Mouse (Mus musculus): ENCODE measurements around the gene Tmprss9.

The Tmprss9 gene

DNA sequence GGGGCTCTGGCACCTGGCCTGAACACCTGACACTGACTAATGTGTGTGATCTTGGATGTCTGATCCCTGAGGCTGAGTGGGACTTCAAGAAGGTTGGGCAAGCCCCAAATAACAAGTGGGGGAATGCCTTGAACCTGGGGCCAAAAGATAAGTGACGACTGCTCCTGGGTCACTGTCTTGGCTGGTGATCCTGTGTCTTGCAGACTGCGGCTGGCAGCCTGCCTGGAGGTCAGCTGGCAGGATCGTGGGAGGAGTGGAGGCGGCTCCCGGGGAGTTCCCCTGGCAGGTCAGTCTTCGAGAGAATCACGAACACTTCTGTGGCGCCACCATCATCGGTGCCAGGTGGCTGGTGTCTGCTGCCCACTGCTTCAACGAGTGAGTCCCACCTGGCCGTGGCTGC is 15.5 kb downstream of the Tmprss9 start:
- no peak for DNase-seq (ENCODE audit: inconsistent ontology term)

DNA sequence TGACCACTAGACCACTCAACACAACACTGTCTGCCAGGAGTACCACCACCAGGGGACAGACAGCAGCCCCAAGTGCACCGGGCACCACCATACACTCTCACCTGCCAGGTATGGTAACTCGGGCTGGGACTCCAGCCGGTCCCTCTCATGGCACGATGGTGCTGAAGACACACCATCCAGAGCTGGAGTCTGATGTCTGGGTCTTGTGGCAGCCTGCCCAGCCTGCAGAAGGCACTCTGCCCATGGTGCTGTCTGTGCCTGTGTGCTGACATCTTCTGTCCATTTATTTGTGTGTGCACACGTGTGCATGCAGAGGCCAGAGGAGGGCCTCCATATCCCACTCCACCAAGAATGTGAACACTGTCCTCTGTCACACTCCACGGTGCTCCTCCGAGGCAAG is 23.5 kb downstream of the Tmprss9 start:
- DNase-seq (ENCODE audit: inconsistent ontology term): no peak

DNA sequence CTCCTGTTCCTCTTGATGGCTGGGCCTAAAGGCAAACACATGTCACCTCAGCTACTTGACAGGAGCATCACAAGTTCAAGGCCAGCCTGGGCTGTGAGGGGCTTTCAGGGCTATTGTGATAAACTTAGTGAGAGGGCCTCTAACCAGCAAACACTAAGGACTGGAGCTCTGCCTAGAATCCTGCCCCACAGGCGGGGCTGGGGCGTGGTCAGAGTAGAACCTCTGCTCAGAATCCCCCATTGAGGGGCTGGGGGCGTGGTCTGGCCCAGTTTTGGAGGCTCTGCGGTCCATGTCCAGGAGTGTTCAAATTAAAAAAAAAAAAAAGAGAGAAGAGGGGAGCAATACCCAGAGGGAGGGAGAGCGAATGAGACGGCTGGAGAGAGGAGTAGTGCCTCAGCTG is 24.0 kb downstream of the Tmprss9 start:
- DNase-seq (ENCODE audit: inconsistent ontology term): no peak

DNA sequence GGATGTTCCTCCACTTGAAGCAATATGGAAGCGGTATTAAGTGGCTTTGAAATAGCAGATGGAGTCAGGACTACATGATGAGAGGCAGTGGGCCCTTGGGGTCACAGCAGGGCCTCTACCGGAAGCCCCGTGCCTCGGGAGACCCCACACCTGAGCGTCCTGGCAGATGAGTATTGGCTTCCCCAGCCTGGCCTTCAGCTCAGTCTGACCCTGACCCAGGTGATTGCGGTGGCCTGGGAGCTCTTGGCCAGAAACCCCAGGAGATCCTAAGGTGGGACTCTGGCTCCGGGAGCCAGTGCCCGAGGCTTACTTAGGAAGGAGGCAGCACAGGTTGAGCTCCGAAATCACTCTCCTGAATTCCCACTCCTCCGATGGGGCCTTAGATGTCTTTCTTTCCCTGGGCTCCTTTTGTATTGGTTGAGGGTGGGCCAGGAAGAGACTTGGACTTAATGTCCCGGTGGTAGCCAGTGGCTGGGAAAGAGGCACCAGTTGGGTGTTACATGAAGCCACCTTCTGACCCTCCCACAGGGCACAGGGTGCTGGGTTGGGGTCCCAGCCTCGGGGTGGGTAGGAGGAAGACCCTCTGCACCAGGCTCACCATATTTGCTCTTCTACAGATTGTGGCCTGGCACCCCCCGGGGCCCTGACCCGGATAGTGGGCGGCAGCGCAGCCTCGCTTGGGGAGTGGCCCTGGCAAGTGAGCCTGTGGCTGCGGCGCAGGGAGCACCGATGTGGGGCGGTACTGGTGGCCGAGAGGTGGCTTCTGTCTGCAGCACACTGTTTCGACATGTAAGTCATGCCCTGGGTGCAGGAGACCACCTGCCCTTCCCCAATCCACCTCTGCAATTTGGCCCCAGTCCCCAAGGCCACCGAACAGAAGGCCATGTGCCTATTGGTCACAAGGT is 25.2 kb downstream of the Tmprss9 start:
- DNase-seq (ENCODE audit: inconsistent ontology term): no peak

DNA sequence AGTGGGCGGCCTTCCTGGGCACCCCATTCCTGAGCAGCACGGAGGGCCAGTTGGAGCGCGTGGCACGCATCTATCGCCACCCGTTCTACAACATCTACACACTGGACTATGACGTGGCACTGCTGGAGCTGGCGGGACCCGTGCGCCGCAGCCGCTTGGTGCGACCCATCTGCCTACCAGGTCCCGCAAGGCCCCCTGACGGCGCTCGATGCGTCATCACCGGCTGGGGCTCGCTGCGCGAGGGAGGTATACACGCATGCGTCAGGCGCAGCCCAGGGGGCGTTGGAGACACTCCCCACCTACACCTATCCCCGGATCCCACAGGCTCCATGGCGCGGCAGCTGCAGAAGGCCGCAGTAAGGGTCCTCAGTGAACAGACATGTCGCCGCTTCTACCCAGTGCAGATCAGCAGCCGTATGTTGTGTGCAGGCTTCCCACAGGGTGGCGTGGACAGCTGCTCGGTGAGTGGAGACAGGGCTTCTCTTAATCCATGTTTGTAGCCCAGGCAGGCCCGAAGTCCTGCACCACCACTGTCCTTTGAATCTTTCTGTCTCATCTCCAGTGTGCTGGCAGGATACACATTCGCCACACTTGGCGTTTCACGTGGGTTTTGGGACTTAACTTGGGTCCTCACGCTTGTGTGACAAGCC is 26.3 kb downstream of the Tmprss9 start:
- no peak for DNase-seq (ENCODE audit: inconsistent ontology term)

DNA sequence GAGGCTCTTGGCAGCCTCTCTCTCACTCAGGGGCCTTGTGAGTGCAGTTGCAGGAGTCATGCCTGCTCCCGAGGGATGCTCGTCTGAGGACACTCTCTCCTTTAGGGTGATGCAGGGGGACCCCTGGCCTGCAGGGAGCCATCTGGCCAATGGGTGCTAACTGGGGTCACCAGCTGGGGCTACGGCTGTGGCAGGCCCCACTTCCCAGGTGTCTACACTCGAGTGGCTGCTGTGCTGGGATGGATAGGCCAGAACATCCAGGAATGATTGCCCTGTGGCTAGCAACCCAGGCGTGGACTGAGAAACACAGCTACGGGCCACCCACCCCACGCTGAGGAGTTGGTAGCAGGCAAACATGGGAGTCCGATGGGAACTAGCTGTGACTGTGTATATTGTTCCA is 27.4 kb downstream of the Tmprss9 start:
- DNase-seq (ENCODE audit: inconsistent ontology term): no peak

DNA sequence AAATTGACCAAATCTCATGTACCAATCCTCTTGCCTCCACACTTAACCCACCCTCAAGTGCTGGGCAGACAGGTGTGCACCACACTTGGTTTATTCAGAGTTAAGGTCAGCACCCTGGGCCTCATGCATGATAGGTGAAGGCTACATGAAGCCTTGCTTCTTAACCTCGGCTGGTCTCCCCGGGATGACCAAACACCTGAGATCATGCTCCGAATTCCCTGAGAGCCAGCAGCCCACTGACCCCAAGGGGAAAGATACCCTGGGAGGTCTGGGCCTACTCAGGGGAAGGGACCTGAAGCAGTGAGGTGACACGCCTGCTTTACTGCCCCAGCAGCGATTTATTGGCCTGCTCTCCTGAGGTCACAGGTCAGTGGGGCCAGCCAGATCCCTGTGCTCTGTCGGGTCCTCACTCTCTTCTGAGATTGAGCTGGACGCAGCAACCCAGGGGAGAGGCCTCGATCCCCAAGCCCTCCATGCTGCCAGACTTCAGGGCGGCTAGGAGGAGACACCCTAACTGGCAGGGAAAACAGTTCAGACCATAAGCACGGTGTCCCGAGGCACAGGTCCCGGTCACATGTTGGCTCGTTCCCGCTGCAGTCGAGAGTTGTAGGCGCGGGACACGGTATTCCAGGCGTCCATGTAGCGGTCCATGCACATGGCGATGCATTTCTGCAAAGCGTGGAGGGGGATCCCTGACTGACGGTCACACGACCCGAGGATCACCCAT is 28.1 kb downstream of the Tmprss9 start:
- DNase-seq (ENCODE audit: inconsistent ontology term): no peak

DNA sequence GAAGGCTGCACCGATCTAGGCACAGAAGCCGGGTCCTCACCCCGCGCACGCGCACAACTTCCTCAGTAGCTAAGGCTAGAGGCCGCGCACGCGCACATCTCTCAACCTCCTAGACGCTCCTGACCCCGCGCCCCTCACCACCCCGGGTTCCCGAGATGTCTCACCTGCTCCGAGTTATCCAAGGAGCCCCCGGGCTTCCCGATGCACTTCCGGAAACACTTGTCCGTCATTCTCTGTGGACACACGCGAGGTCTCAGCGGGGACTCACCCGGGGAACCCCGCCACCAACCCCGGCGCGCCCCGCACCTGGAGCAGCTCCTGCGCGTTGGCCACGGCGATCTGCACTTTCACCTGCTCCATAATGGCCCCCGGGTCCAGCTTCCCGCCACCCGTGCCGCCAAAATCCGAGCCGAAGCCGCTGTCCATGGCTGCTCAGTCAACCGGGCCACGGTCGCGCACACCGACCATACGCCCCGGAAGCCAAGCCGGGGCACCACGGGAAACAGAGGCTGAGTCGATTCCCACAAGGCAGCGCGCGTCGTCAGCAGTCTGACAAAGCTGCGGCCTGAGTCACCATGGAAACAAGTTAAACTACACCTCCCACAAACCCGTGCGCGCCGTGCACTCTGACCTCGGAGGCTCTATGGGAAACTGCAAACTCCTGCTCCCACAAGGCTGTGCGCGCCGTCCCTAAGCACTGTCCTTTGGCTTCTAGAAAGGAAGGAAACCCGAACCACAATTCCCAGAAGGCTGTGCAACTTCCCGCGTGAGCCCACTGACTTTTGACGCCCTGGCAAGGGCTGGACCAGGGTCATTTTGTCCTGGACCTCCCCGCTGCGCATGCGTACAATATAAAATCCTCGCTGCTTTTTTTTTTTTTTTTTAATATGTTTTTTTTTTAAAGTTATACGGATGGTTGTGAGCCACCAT is 28.9 kb downstream of the Tmprss9 start, which contains the start of gene Timm13:
Gene Timm13, minus strand, starts transcription at position 652 of the 930 bp plus-strand sequence.
- DNase-seq (ENCODE audit: inconsistent ontology term): peak; percentile 99

DNA sequence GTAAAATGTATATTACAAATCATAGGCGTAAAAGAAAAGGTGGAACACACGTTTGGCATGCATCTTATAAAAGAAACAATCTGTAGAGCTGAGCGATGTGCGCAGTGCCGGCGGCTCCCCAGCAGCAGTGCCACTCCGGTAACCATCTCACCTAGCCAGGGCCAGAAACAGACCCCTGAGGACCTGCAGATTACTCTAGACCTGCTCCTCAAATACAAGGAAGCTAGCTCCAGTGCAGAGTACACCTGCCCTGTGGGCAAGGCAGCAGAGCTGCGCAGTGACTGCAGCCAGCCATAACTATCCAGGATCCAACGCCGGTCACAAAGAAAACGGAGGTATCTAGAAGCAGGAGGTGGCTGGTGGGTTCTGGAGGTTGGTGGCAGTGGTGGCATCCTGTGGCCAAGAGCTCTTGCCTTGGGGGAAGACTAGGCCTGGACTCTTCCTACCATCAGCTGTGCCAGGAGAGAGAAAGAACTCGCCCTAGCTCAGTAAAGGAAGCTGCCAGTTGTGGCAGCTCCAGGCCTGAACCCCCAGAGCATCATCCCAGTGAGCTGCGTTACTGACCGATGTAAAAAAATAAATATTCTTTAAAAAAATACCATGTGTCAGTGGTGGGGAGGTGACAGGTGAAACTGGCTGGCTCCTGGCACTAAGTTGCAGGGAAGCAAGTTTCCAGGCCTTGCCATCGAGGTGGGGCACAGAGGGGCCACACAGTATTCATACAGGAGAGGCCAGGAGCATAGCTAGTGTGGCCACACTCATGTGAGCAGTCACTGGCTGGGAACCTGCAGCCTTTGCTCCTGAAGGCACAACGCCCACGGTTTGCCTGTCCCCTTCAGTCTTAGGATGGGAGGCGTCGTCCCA is 30.0 kb downstream of the Tmprss9 start:
- DNase-seq (ENCODE audit: inconsistent ontology term): no peak

DNA sequence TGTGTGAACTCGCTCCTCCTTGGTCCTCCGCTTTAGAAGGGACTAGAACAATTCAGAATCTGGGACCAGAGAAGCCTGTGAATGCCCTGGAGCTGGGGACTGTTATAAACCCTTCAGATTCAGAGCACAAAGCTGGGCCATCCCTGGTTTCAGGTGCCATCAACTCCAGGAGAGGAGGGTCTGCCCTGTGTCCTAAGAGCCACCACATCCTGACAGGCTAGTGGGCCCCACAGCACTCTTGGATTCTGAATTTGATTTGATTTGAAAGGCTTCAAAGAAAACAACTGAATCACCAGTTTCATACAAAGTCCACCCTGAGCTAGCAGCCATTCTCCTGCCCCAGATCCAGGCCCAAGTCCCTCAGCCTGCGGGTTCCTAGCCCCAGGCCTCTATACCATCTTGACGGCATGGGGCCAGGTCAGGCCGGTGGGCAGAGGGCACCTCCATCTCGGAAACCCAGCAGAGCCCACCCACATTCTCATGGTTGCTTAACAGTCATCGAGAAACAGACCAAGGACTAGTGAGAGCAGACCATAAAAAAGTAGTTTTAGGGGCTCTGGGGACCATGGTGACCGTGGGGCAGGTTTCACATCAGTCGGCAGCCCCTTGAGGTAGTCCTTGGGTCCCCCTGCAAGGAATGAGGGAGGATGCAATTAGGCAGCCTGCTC is 30.8 kb downstream of the Tmprss9 start:
- DNase-seq (ENCODE audit: inconsistent ontology term): no peak

DNA sequence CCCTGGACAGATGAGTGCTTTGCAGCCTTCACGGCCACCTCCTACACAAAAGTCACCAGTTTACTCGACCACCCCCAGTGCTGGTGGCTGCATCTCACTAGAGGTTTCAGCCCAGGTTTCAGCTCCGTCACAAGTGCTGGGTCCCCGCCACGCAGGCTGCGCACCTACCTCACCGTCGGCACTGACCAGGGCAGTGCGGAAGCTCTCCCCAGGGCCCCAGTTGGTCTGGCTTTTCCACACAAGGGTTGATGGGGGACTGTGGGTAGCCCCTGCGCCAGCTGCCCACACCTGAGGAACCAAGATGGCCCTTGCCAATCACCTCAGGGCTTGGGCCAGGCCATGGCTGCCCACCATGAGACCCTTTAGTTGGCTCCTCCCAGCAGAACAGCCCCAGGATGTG is 31.6 kb downstream of the Tmprss9 start:
- DNase-seq (ENCODE audit: inconsistent ontology term): no peak

DNA sequence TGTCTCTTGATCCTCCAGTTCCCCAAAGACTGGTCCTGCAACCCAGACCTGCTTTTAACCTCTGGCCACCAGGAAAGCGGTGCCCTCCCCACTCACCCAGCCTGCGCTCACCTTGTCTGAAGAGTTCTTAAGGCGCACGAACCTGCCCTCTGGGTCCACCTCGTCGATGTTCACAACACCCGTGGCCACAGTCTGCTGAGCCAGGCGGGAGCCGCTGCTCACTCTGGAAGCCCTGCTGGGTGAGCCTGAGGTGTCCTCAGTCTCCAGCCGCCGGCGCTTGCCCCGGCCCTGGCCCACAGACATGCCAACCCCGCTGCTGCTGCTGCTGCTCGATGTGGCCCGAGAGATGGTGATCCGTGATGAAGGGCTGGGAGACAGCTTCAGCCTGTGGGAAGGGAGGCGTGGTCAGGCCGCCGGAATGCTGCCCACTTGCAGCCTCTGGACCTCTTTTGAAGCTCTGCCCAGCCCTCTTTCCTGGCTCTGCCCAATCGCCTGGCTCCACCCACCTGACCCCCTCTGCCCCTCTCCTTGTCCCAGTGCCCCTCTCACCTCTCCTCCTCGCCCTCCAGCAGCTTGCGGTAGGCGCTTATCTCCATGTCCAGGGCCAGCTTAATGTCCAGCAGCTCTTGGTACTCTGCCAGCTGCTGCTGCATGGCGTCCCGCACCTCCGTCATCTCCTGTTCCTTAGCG is 32.5 kb downstream of the Tmprss9 start:
- DNase-seq (ENCODE audit: inconsistent ontology term): no peak

DNA sequence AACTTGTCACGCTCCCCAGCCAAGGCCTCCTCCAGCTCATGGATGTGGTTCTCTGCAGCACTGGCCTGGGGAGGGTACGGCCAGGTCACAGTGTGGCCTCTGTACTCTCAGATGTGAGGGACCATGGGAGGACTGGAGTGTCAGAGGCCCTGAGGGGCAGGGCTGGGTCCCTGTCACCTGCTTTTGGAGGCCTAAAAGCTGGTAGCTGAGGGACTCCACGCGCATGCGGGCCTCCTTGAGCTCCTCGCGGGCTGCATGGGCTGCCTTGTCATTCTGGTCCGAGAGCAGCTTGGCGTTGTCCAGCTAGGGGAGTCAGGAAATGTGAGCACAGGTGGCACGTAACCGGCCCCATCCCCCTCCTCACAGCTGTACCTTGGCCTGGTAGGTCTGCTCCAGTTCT is 33.1 kb downstream of the Tmprss9 start:
- no peak for DNase-seq (ENCODE audit: inconsistent ontology term)

DNA sequence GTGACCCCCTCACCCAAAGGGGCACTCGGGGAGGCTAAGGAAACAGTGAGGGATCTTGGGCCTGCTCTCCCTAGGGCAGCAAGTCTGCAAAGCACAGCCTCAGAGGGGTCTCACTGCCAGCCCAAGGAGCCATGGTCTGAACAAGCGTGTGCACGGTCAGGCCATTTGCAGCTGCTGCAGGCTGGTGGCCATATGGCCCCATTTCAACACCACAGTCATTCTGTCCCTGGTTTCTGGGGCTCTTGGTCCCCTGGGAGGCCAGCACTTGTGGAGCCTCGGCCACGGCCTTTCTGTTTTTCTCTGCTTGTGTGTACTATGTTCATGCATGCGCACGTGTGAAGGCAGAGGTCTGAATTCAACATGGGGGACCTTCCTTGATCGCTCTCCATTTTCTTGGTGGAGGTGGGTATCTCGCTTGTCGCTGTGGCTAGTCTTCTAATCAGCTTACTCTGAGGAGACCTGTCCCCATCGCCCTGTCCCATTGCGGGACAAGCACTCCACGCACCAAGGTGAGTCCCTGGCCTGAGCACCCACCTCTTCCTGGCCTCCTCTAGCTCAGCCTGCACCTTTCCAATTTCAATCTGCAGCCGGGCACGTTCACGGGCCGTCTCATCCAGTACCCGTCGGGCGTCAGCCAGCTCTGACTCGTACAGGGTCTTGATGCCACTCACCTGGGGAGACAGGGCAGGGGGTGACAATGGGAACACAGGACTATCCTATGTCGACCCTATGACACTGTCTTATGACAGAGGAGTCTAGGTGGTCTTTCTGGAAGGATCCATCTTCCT is 37.9 kb downstream of the Tmprss9 start:
- no peak for DNase-seq (ENCODE audit: inconsistent ontology term)

DNA sequence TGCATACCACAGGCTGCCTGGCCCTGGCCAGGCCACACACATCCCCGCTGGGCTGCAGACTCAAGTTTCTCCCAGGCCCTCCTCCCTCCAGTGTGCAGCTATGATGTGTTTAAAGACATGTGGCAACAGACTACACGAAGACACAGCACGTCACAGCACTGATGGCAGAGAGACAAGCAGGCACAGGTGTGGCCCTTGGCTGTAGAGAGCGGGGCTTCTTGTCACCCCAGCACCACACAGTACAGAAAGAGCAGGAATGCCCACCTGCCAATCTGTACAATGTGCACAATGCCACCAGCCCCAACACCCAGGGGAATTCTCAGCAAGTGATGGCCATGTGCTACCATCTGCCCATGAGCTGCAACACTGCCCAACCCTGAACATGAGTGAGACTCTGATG is 39.7 kb downstream of the Tmprss9 start:
- no peak for DNase-seq (ENCODE audit: inconsistent ontology term)

DNA sequence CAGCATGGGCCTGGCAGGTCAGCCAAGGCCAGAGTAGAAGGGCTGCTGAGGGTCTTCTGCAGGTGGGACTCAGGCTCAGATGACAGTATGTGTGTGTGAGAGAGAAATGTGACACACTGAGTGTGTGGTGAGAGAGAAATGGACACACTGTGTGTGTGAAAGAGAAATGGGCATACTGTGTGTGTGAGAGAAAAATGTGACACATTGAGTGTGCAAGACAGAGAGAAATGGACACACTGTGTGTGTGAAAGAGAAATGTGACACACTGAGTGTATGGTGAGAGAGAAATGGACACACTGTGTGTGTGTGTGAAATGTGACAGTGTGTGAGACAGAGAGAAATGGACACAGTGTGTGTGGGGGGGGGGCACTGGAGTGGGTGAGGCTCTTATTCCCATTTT is 40.2 kb downstream of the Tmprss9 start:
- DNase-seq (ENCODE audit: inconsistent ontology term): no peak

DNA sequence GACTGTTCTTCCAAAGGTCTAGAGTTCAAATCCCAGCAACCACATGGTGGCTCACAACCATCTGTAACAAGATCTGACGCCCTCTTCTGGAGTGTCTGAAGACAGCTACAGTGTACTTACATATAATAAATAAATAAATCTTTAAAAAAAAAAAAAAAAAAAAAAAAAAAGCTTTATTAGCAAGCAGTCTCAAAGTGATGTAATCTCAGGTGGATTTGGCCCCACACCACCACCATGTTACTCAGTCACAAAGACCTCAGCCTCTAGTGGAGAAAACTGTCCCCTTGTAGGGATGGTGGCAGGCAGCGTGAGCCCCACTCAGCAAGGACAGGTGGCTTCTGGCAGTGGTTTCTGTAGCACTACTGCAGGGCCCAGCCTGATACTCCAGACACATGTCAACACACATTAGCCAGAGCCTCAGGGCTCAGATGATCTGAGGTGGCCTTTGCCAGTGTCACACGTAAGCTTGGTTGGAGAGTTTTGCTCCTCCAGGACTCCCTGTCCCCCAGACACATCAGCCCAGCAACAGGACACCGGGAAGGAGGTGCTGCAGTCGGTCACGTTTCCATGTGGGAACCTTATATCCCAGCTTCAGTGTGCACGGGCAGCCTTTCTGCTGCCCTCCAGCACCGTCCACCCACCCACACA is 41.8 kb downstream of the Tmprss9 start:
- DNase-seq (ENCODE audit: inconsistent ontology term): no peak

DNA sequence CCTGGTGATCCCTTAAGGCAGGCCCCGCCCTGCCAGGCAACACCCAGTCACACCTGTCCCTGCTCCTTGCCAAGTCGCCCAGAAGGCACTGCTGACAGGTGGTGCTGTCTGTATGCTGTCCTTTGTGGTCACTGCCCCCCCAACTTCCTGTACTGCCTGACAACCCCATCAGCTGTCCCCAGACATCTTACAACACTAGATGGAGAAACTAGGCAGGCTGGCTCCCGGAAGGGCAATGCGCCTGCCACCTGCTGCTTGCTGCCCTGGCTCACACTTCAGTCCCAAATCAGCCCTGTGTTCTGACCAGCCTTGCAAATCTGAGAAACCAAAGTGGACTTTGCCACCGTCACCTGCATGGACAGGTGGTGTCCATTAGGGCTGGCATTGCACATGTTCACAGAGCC is 42.6 kb downstream of the Tmprss9 start:
- DNase-seq (ENCODE audit: inconsistent ontology term): no peak

Data from Muller cell, postnatal 12 days (primary cell).